Comparison of ENCODE assay signal across 20 mouse cellular contexts in the genomic region with DNA sequence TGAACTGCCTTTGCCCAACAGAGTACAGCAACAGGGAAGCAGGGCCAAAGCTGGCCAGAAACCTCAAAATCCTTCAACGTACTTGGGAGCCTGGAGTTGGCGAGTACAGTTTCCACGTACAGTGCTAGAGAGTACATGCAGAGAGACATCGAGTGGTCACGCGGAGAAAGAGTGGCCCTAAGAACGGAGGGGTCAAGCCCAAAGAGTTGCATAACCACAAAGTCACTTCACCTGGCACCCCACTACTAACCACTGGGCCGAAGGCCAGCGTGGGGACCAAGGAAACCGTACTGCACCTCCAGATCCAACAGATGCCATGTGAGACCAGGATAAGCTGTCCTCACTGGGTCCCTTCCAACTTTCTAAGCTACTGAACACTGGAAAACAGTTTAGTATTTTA.
"Had no signal": no experiment of that assay in that cellular context is flagged by ENCODE, and none has a peak within 500 bp of the region (broad histone marks: within the 10 kb centered on the region; RNA-seq: fewer than 3 reads in every experiment).

No protein-coding gene starts in this region.

- H3K4me3 ChIP-seq: kidney, embryonic 15.5 days; left cerebral cortex, adult 2 months; limb, embryonic 12.5 days; limb, embryonic 15.5 days; liver, embryonic 13.5 days; megakaryocyte, embryonic 14.5 days; midbrain, embryonic 10.5 days; midbrain, embryonic 13.5 days; stomach, embryonic 15.5 days had no signal

- H3K27ac ChIP-seq: kidney, embryonic 15.5 days; left cerebral cortex, adult 2 months; limb, embryonic 12.5 days; limb, embryonic 15.5 days; liver, embryonic 13.5 days; midbrain, embryonic 10.5 days; midbrain, embryonic 13.5 days; stomach, embryonic 15.5 days had no signal

- H3K9me3 ChIP-seq: kidney, embryonic 15.5 days; limb, embryonic 12.5 days; limb, embryonic 15.5 days; liver, embryonic 13.5 days; megakaryocyte, embryonic 14.5 days; midbrain, embryonic 10.5 days; midbrain, embryonic 13.5 days; stomach, embryonic 15.5 days had no signal

- H3K27me3 ChIP-seq: limb, embryonic 15.5 days; liver, embryonic 13.5 days; stomach, embryonic 15.5 days had no signal

- H3K36me3 ChIP-seq: kidney, embryonic 15.5 days; limb, embryonic 12.5 days; limb, embryonic 15.5 days; liver, embryonic 13.5 days; midbrain, embryonic 10.5 days; midbrain, embryonic 13.5 days; stomach, embryonic 15.5 days had no signal

- H3K4me1 ChIP-seq: kidney, embryonic 15.5 days; limb, embryonic 12.5 days; limb, embryonic 15.5 days; liver, embryonic 13.5 days; megakaryocyte, embryonic 14.5 days; midbrain, embryonic 13.5 days; stomach, embryonic 15.5 days had no signal

- ATAC-seq: lung, postnatal 0 days; midbrain, embryonic 13.5 days had no signal

- H3K4me2 ChIP-seq: kidney, embryonic 15.5 days; limb, embryonic 12.5 days; limb, embryonic 15.5 days; liver, embryonic 13.5 days; lung, embryonic 14.5 days; midbrain, embryonic 13.5 days; stomach, embryonic 15.5 days had no signal

- H3K9ac ChIP-seq: kidney, embryonic 15.5 days; limb, embryonic 12.5 days; limb, embryonic 15.5 days; liver, embryonic 13.5 days; lung, embryonic 14.5 days; midbrain, embryonic 13.5 days; stomach, embryonic 15.5 days had no signal

- DNase-seq: kidney, adult 2 months; kidney, postnatal 10 days; kidney, postnatal 36 days; layer of hippocampus, postnatal 36 days; left cerebral cortex, postnatal 4 days; liver, embryonic 13.5 days; lung, embryonic 14.5 days; lung, postnatal 36 days; right cerebral cortex, postnatal 4 days; spleen, adult 18-20 months; thymus, postnatal 36 days had no signal
